ENCODE assay signal across 11 mouse cellular contexts in the genomic region with DNA sequence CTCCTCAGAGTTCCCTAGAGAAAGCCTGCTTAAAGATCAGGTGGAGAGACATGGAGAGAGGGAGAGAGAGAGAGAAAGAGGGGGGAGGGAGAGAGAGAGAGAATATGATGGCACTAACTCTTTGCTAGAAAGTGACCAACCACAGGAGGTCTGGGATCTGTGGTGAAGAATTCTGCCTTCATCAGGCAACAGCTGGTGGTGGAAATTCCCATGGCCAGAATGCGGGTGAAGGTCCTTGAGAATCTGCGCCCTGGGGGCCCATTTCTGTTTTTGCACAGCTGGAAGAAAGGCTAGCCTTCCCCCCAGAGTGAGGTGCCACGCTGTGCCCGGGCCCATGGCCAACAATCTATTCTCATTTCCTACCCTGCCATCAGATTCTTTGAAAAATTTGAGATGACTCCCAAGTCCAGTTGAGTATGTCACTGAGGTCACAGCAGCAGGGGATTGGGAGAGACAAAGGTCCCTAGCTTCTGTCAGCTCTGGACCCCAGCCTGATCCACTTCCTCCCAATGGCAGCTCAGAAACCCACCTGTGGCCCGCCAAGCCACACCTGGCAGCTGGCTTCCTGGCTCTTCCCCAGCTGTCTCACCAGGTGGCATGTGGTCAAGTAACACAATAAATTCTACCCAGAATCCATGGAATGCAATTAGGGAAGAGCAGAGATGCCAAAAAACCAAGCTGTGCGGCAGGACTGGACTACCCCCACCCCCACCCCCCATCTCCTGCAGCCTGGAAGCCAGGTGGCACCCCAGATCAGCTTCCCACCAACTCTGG. TPM values are rescaled to one million over a fixed set of nuclear protein-coding genes. Genes with fewer than 3 reads are reported as not detected.
A peak's percentile ranks its signal among the peaks of the same experiment; 100 is the strongest.
DNase-seq lines count a peak whose midpoint lies in the region; ATAC-seq and TF ChIP-seq lines count a peak whose summit lies in the region.
"Had no signal": no experiment of that assay in that cellular context is flagged by ENCODE, and none has a peak within 500 bp of the region (broad histone marks: within the 10 kb centered on the region; RNA-seq: fewer than 3 reads in every experiment).

No protein-coding gene starts in this region.

- no peak for TF ChIP-seq CTCF in left cerebral cortex, adult 2 months (IDR thresholded peaks at IDR 0.05)

- H3K4me1 ChIP-seq in forebrain, embryonic 12.5 days, result peaks cover 49% of the 10 kb centered on the region
- H3K4me1 ChIP-seq in forebrain, embryonic 11.5 days (replicated peaks; ENCODE audit: control insufficient read depth, insufficient read depth, low read length), result peaks cover 14% of the 10 kb centered on the region
- H3K4me1 ChIP-seq in midbrain, embryonic 10.5 days, result peaks cover 58% of the 10 kb centered on the region
- H3K4me1 ChIP-seq in midbrain, embryonic 13.5 days (replicated peaks), result peaks cover 39% of the 10 kb centered on the region
- H3K4me1 ChIP-seq in limb, embryonic 14.5 days (ENCODE audit: control insufficient read depth, insufficient read depth, low read length), result peaks cover 28% of the 10 kb centered on the region

- intact Hi-C loops in left cerebral cortex, adult 2 months (cut with DNase I), result loop anchor here (1.0 to 10.0 kb wide), 3 partner anchors 48 to 225 kb away; no protein-coding TSS in a partner anchor

- WGBS in forebrain, embryonic 12.5 days, result 79% methylated on average over 6 of the region's 6 CpGs
- 87% methylated on average over 6 of the region's 6 CpGs for WGBS in forebrain, embryonic 11.5 days
- 89% methylated on average over 6 of the region's 6 CpGs for WGBS in midbrain, embryonic 10.5 days
- WGBS in midbrain, embryonic 13.5 days, result 89% methylated on average over 6 of the region's 6 CpGs
- WGBS in limb, embryonic 14.5 days, result 59% methylated on average over 6 of the region's 6 CpGs

- no peak for DNase-seq in forebrain, embryonic 11.5 days (ENCODE audit: low spot score)
- DNase-seq in midbrain, embryonic 10.5 days (ENCODE audit: low spot score), result no peak
- peak; percentile 55 for DNase-seq in cerebellum, adult 9-10 months
- DNase-seq in limb, embryonic 14.5 days (ENCODE audit: low spot score), result peak; percentile 38
- no peak for DNase-seq in ovary, adult 18-20 months (ENCODE audit: low spot score)
- DNase-seq in left cerebral cortex, adult 2 months (ENCODE audit: extremely low spot score in 1 of 2, low spot score in 2 of 2), result no peak

- 0 out of 2 replicates have a peak overlapping the region, but pooled peaks have one; percentile 42 for H3K27ac ChIP-seq in forebrain, embryonic 12.5 days
- no peak overlapping the region for H3K27ac ChIP-seq in forebrain, embryonic 11.5 days (ENCODE audit: low read depth, low read length)
- peak overlapping the region; percentile 75; the same call in 1 of the 2 replicates for H3K27ac ChIP-seq in midbrain, embryonic 10.5 days (replicated peaks)
- H3K27ac ChIP-seq in midbrain, embryonic 13.5 days, result no peak overlapping the region
- no peak overlapping the region for H3K27ac ChIP-seq in limb, embryonic 14.5 days (replicated peaks; ENCODE audit: low read depth, low read length)
- no peak overlapping the region for H3K27ac ChIP-seq in left cerebral cortex, adult 2 months
- H3K27ac ChIP-seq: layer of hippocampus, adult 2 months; midbrain, embryonic 12.5 days had no signal

- no peak overlapping the region for H3K4me3 ChIP-seq in forebrain, embryonic 12.5 days (replicated peaks)
- H3K4me3 ChIP-seq in forebrain, embryonic 11.5 days (ENCODE audit: low read depth, low read length), result no peak overlapping the region
- H3K4me3 ChIP-seq in midbrain, embryonic 10.5 days, result no peak overlapping the region
- no peak overlapping the region for H3K4me3 ChIP-seq in midbrain, embryonic 13.5 days (replicated peaks)
- no peak overlapping the region for H3K4me3 ChIP-seq in limb, embryonic 14.5 days (replicated peaks; ENCODE audit: low read length)
- no peak overlapping the region for H3K4me3 ChIP-seq in left cerebral cortex, adult 2 months
- H3K4me3 ChIP-seq: layer of hippocampus, adult 2 months; midbrain, embryonic 12.5 days had no signal

- TF ChIP-seq POLR2A in limb, embryonic 14.5 days (IDR thresholded peaks at IDR 0.05; ENCODE audit: borderline replicate concordance, extremely low read depth, insufficient read depth, insufficient read length), result no peak

- no peaks in the 10 kb centered on the region for H3K9me3 ChIP-seq in forebrain, embryonic 12.5 days
- H3K9me3 ChIP-seq in forebrain, embryonic 11.5 days (ENCODE audit: control insufficient read depth, low read length), result no peaks in the 10 kb centered on the region
- H3K9me3 ChIP-seq in midbrain, embryonic 10.5 days (replicated peaks), result no peaks in the 10 kb centered on the region
- no peaks in the 10 kb centered on the region for H3K9me3 ChIP-seq in midbrain, embryonic 13.5 days
- H3K9me3 ChIP-seq in limb, embryonic 14.5 days (ENCODE audit: control insufficient read depth, low read length), result no peaks in the 10 kb centered on the region
- H3K9me3 ChIP-seq: midbrain, embryonic 12.5 days had no signal

- no peak overlapping the region for H3K4me2 ChIP-seq in forebrain, embryonic 12.5 days
- H3K4me2 ChIP-seq in forebrain, embryonic 11.5 days (ENCODE audit: low read depth, low read length, severe bottlenecking), result no peak overlapping the region
- no peak overlapping the region for H3K4me2 ChIP-seq in midbrain, embryonic 13.5 days (replicated peaks)
- no peak overlapping the region for H3K4me2 ChIP-seq in limb, embryonic 14.5 days (replicated peaks; ENCODE audit: low read depth, low read length, severe bottlenecking)
- H3K4me2 ChIP-seq: liver, embryonic 11.5 days; midbrain, embryonic 12.5 days had no signal

- ATAC-seq in forebrain, embryonic 12.5 days (ENCODE audit: low FRiP score), result no peak; the same call in 1 of the 2 replicates
- ATAC-seq in forebrain, embryonic 11.5 days (replicated peaks; ENCODE audit: low FRiP score), result no peak
- no peak for ATAC-seq in midbrain, embryonic 13.5 days
- peak; percentile 32; the same call in 1 of the 2 replicates for ATAC-seq in limb, embryonic 14.5 days (ENCODE audit: low FRiP score, low read depth)

- no peak overlapping the region for H3K9ac ChIP-seq in forebrain, embryonic 12.5 days
- H3K9ac ChIP-seq in forebrain, embryonic 11.5 days (ENCODE audit: low read length), result no peak overlapping the region; the same call in 1 of the 2 replicates
- H3K9ac ChIP-seq in midbrain, embryonic 13.5 days (replicated peaks), result no peak overlapping the region
- H3K9ac ChIP-seq in limb, embryonic 14.5 days (ENCODE audit: low read depth, low read length, severe bottlenecking), result no peak overlapping the region
- H3K9ac ChIP-seq: midbrain, embryonic 12.5 days had no signal

- no peaks in the 10 kb centered on the region for H3K36me3 ChIP-seq in forebrain, embryonic 12.5 days (replicated peaks)
- no peaks in the 10 kb centered on the region for H3K36me3 ChIP-seq in forebrain, embryonic 11.5 days (ENCODE audit: control insufficient read depth, insufficient read depth, low read length)
- peaks cover 9% of the 10 kb centered on the region; the same call in 1 of the 2 replicates for H3K36me3 ChIP-seq in midbrain, embryonic 10.5 days
- H3K36me3 ChIP-seq in midbrain, embryonic 13.5 days, result no peaks in the 10 kb centered on the region
- no peaks in the 10 kb centered on the region for H3K36me3 ChIP-seq in limb, embryonic 14.5 days (ENCODE audit: control insufficient read depth, insufficient read depth, low read length)
- H3K36me3 ChIP-seq: midbrain, embryonic 12.5 days had no signal

- no peaks in the 10 kb centered on the region for H3K27me3 ChIP-seq in forebrain, embryonic 12.5 days
- no peaks in the 10 kb centered on the region for H3K27me3 ChIP-seq in forebrain, embryonic 11.5 days (ENCODE audit: control insufficient read depth, insufficient read depth, low read length)
- H3K27me3 ChIP-seq in midbrain, embryonic 10.5 days (ENCODE audit: low read depth, poor library complexity, severe bottlenecking), result no peaks in the 10 kb centered on the region
- no peaks in the 10 kb centered on the region for H3K27me3 ChIP-seq in midbrain, embryonic 13.5 days
- H3K27me3 ChIP-seq in limb, embryonic 14.5 days (ENCODE audit: control insufficient read depth, insufficient read depth, low read length), result no peaks in the 10 kb centered on the region
- H3K27me3 ChIP-seq: midbrain, embryonic 12.5 days had no signal

RNA-seq across cellular contexts. Expression of gene Col18a1, which starts 36.5 kb away (rescaled TPM):
- polyA plus RNA-seq in forebrain, embryonic 12.5 days (2016; fragmentation: Nextera tagmentation; extraction: Ambion mirVana), result 79.0 and 83.1 TPM in 2 replicates
- polyA plus RNA-seq in forebrain, embryonic 11.5 days (2014; fragmentation: Nextera tagmentation; extraction: Ambion mirVana), result 79.0 and 86.7 TPM in 2 replicates
- 146 and 155 TPM in 2 replicates for polyA plus RNA-seq in midbrain, embryonic 10.5 days (2016; fragmentation: Nextera tagmentation; extraction: Ambion mirVana)
- polyA plus RNA-seq in midbrain, embryonic 13.5 days (2015; fragmentation: Nextera tagmentation; extraction: Ambion mirVana), result 32.8 and 39.6 TPM in 2 replicates
- 66.4 and 75.0 TPM in 2 replicates for polyA plus RNA-seq in limb, embryonic 14.5 days (2012; rRNA removed)
- 77.8 and 80.2 TPM in 2 replicates for polyA plus RNA-seq in limb, embryonic 14.5 days (2014; fragmentation: Nextera tagmentation; extraction: Ambion mirVana)
- 1 to 10 TPM; 3.6 to 3.8 TPM for total RNA-seq in left cerebral cortex, adult 2 months (2021)

Comparison
In these comparisons a context has a peak if more than half of its experiments do, and no peak if none do; other contexts are left out.
1. H3K27ac ChIP-seq: peak in forebrain, embryonic 12.5 days (single experiment) and midbrain, embryonic 10.5 days (single experiment); none in forebrain, embryonic 11.5 days (single experiment), midbrain, embryonic 13.5 days (single experiment), limb, embryonic 14.5 days (single experiment) and left cerebral cortex, adult 2 months (single experiment).
2. DNase-seq: peak in cerebellum, adult 9-10 months (single experiment) and limb, embryonic 14.5 days (single experiment); none in forebrain, embryonic 11.5 days (single experiment), midbrain, embryonic 10.5 days (single experiment), ovary, adult 18-20 months (single experiment) and left cerebral cortex, adult 2 months (0 of 2).